Mouse (Mus musculus): ENCODE results near the gene H6pd. TPM values are rescaled to one million over a fixed set of nuclear protein-coding genes. Genes with fewer than 3 reads are reported as not detected.

H6pd gene
- total RNA-seq (2014; rRNA removed) (12.6 and 13.6 TPM in 2 replicates), polyA plus RNA-seq (2015; fragmentation: Nextera tagmentation; extraction: Ambion mirVana) (3.2 and 3.7 TPM in 2 replicates)

GRCm38 (mm10) chr4:150008853-150009586, at the start of gene H6pd:
H6pd (minus strand) TSS chr4:150009023.
- Histone ChIP-seq H3K27me3 (ENCODE audit: insufficient read depth, low read length) (no peaks in the 10 kb centered on the region), H3K4me3 (ENCODE audit: low read depth, low read length) (peak within 1 kb of the TSS; percentile 51), H3K4me2 (ENCODE audit: low read depth, low read length, poor library complexity, severe bottlenecking) (peak within 1 kb of the TSS; percentile 82), H3K9me3 (ENCODE audit: low read length) (no peaks in the 10 kb centered on the region), H3K27ac (ENCODE audit: low read depth, low read length) (peak within 1 kb of the TSS; percentile 76), H3K36me3 (ENCODE audit: insufficient read depth, low read length) (no peaks in the 10 kb centered on the region), H3K4me1 (ENCODE audit: insufficient read depth, low read length) (peaks cover 2% of the 10 kb centered on the region; the same call in 1 of the 2 replicates), H3K9ac (replicated peaks; ENCODE audit: low read length, poor library complexity, severe bottlenecking) (peak within 1 kb of the TSS; percentile 84)
- 6% methylated on average over 42 of the region's 52 CpGs for WGBS
- DNase-seq (ENCODE audit: low spot score) (peak; percentile 90), ATAC-seq (ENCODE audit: low FRiP score) (peak; percentile 86)
- 0 out of 2 replicates have a peak, but pooled peaks have one; percentile 6 for TF ChIP-seq CTCF (IDR thresholded peaks at IDR 0.05)

- Histone ChIP-seq H3K36me3 (ENCODE audit: insufficient read depth, low read length) (no peaks in the 10 kb centered on the region), H3K9ac (replicated peaks; ENCODE audit: low read length, poor library complexity, severe bottlenecking) (no peak overlapping the region), H3K9me3 (ENCODE audit: low read length) (no peaks in the 10 kb centered on the region), H3K27me3 (ENCODE audit: insufficient read depth, low read length) (no peaks in the 10 kb centered on the region), H3K27ac (ENCODE audit: low read depth, low read length) (no peak overlapping the region), H3K4me2 (ENCODE audit: low read depth, low read length, poor library complexity, severe bottlenecking) (no peak overlapping the region), H3K4me3 (ENCODE audit: low read depth, low read length) (no peak overlapping the region), H3K4me1 (ENCODE audit: insufficient read depth, low read length) (no peaks in the 10 kb centered on the region)
- 88% methylated on average over 12 of the region's 12 CpGs for WGBS
- DNase-seq (ENCODE audit: low spot score) (no peak), ATAC-seq (ENCODE audit: low FRiP score) (no peak)
- TF ChIP-seq CTCF (IDR thresholded peaks at IDR 0.05), result no peak
Measured at GRCm38 (mm10) chr4:150057722-150058121, 48.9 kb upstream of the H6pd start.

- Histone ChIP-seq H3K27ac (ENCODE audit: low read depth, low read length) (no peak overlapping the region), H3K36me3 (ENCODE audit: insufficient read depth, low read length) (no peaks in the 10 kb centered on the region), H3K27me3 (ENCODE audit: insufficient read depth, low read length) (no peaks in the 10 kb centered on the region), H3K4me1 (ENCODE audit: insufficient read depth, low read length) (no peaks in the 10 kb centered on the region), H3K4me2 (ENCODE audit: low read depth, low read length, poor library complexity, severe bottlenecking) (no peak overlapping the region), H3K4me3 (ENCODE audit: low read depth, low read length) (no peak overlapping the region), H3K9ac (replicated peaks; ENCODE audit: low read length, poor library complexity, severe bottlenecking) (no peak overlapping the region), H3K9me3 (ENCODE audit: low read length) (no peaks in the 10 kb centered on the region)
- TF ChIP-seq CTCF (IDR thresholded peaks at IDR 0.05), result no peak
- WGBS, result 90% methylated on average over 7 of the region's 7 CpGs
- ATAC-seq (ENCODE audit: low FRiP score) (no peak), DNase-seq (ENCODE audit: low spot score) (no peak)
Measured at GRCm38 (mm10) chr4:150056171-150056570, 47.3 kb upstream of the H6pd start.

- no peak overlapping the region for H3K9ac ChIP-seq (replicated peaks; ENCODE audit: low read length, poor library complexity, severe bottlenecking)
- DNase-seq (ENCODE audit: low spot score) (no peak), ATAC-seq (ENCODE audit: low FRiP score) (no peak)
- H3K9me3 ChIP-seq (ENCODE audit: low read length), result no peaks in the 10 kb centered on the region
- no peaks in the 10 kb centered on the region for H3K36me3 ChIP-seq (ENCODE audit: insufficient read depth, low read length)
- no peak overlapping the region for H3K27ac ChIP-seq (ENCODE audit: low read depth, low read length)
- peaks cover 21% of the 10 kb centered on the region for H3K27me3 ChIP-seq (ENCODE audit: insufficient read depth, low read length)
- H3K4me3 ChIP-seq (ENCODE audit: low read depth, low read length), result no peak overlapping the region
- TF ChIP-seq CTCF (IDR thresholded peaks at IDR 0.05), result no peak
- WGBS, result 89% methylated on average over 3 of the region's 3 CpGs
- H3K4me1 ChIP-seq (ENCODE audit: insufficient read depth, low read length), result peaks cover 14% of the 10 kb centered on the region
- H3K4me2 ChIP-seq (ENCODE audit: low read depth, low read length, poor library complexity, severe bottlenecking), result no peak overlapping the region
Measured at GRCm38 (mm10) chr4:150052380-150052779, 43.6 kb upstream of the H6pd start.

- ATAC-seq (ENCODE audit: low FRiP score), result no peak
- peaks cover 22% of the 10 kb centered on the region for H3K27me3 ChIP-seq (ENCODE audit: insufficient read depth, low read length)
- H3K27ac ChIP-seq (ENCODE audit: low read depth, low read length), result no peak overlapping the region
- H3K4me1 ChIP-seq (ENCODE audit: insufficient read depth, low read length), result peaks cover 15% of the 10 kb centered on the region
- H3K4me2 ChIP-seq (ENCODE audit: low read depth, low read length, poor library complexity, severe bottlenecking), result no peak overlapping the region
- no peak for TF ChIP-seq CTCF (IDR thresholded peaks at IDR 0.05)
- no peak overlapping the region for H3K4me3 ChIP-seq (ENCODE audit: low read depth, low read length)
- H3K9me3 ChIP-seq (ENCODE audit: low read length), result no peaks in the 10 kb centered on the region
- H3K9ac ChIP-seq (replicated peaks; ENCODE audit: low read length, poor library complexity, severe bottlenecking), result no peak overlapping the region
- no peak for DNase-seq (ENCODE audit: low spot score)
- WGBS, result 79% methylated on average over 8 of the region's 8 CpGs
- no peaks in the 10 kb centered on the region for H3K36me3 ChIP-seq (ENCODE audit: insufficient read depth, low read length)
Measured at GRCm38 (mm10) chr4:150051514-150051913, 42.7 kb upstream of the H6pd start.

GRCm38 (mm10) chr4:150049564-150050226, 40.9 kb upstream of the H6pd start:
- no peaks in the 10 kb centered on the region for H3K9me3 ChIP-seq (ENCODE audit: low read length)
- DNase-seq (ENCODE audit: low spot score) (no peak), ATAC-seq (ENCODE audit: low FRiP score) (no peak)
- no peak overlapping the region for H3K27ac ChIP-seq (ENCODE audit: low read depth, low read length)
- 17% methylated on average over 13 of the region's 13 CpGs for WGBS
- no peak overlapping the region for H3K9ac ChIP-seq (replicated peaks; ENCODE audit: low read length, poor library complexity, severe bottlenecking)
- TF ChIP-seq CTCF (IDR thresholded peaks at IDR 0.05), result no peak
- peaks cover 26% of the 10 kb centered on the region for H3K27me3 ChIP-seq (ENCODE audit: insufficient read depth, low read length)
- no peak overlapping the region for H3K4me3 ChIP-seq (ENCODE audit: low read depth, low read length)
- no peaks in the 10 kb centered on the region for H3K36me3 ChIP-seq (ENCODE audit: insufficient read depth, low read length)
- no peak overlapping the region for H3K4me2 ChIP-seq (ENCODE audit: low read depth, low read length, poor library complexity, severe bottlenecking)
- H3K4me1 ChIP-seq (ENCODE audit: insufficient read depth, low read length), result peaks cover 15% of the 10 kb centered on the region
